Mouse (Mus musculus) cerebellum, adult 11 months (tissue): ENCODE results near the gene Dlg5.

ENCODE experiments used
- DNase-seq: peaks from one replicate; pipeline ENCODE4 v3.0.0; 2022

The Dlg5 gene

DNA sequence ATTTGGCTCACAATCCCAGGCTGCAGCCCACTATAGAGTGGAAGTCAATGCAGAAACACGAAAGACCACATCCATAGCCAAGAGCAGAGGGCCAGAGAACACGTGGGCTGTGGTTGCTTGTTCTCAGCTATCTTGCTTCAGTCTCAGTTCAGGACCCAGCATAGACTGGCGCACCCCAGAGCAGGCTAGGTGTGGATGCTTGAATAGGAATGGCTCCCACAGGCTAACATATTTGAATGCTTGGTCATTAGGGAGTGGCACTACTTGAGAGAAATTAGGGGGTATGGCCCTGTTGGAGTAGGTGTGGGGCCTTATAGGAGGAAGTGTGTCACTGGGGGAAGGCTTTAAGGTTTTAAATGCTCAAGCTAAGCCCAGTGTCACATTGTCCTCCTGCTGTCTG is 62.8 kb downstream of the Dlg5 start:
- DNase-seq = no peak

GRCm38 (mm10) chr14:24181811-24182506 is 63.8 kb downstream of the Dlg5 start:
- peak; percentile 60 for DNase-seq

DNA sequence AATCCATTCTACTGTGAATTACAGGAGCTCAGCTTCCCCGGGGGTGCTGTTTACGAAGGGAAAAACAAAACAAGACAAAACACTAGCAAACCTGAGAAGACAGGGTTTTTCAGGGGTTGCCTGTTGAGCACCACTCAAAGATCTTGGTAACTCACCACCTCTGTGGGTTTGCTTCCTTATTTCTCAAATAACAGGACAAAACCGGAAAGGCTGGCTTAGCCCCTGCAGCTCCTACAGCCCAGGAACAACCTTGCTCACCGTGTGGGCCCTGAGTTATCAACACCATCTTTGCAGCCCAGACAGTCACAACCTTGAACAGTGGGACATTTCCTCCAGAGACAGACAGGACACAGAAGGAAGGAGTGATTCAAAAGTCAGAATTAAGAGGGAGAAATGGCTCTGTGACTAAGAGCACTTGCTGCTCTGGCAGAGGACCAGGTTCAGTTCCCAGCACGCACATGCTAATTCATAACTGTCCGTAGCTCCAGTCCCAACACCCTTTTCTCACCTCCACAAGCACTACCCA is 66.2 kb downstream of the Dlg5 start:
- no peak for DNase-seq

DNA sequence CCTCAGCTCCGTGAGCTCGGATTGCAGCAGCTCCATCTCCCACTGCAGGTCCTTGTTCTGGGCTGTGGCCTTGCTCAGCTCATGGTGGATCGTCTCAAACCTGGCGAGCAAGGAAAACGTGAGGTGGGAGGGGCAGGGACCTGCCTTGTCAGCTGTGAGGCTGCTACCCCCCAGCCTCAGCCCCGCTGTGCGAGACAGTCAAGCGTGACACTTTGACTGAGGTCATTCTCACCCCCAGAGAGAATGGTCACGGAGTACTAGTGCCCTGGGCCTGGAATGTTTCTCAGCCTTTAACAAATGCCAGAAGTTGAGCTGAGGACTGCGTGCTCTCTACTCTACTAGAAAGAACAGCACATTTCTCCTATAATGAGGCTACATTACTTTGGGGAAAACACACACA is 69.1 kb downstream of the Dlg5 start:
- DNase-seq = no peak

- no peak for DNase-seq
Measured at GRCm38 (mm10) chr14:24173326-24173725, 72.4 kb downstream of the Dlg5 start.

- DNase-seq = no peak
Measured at GRCm38 (mm10) chr14:24171639-24172311, 73.9 kb downstream of the Dlg5 start.

GRCm38 (mm10) chr14:24166046-24166445 is 79.7 kb downstream of the Dlg5 start:
- no peak for DNase-seq

DNA sequence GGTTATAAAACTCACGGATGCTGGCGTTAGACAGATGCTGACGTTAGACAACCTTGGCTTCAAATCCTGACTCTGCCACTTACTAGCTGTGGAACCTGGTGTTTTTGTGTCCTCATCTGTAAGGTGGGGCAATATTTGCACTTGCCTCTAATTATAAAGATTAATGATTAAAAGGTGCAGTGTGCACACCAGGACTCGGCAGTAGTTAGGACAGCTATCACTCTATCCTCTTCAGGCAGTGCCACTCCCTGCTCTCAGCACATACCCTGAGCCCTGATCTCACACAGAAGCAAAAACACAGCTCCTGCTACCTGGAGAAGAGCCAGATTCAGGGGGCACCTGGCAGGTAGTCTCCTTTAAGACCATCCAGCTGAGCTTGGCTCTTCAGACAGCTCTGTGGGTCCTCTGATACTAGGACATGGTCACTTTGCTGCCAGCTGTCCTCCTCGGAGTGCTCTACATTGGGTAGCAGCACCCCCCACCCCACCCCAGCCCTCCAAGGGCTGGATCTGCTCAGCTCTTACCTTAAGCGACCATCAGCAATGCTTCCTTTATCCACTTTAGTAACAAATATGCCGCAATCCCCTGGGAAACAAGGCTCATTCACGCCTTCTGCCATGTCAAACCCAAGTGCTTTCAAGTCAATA is 80.9 kb downstream of the Dlg5 start:
- no peak for DNase-seq

- DNase-seq = no peak
Measured at GRCm38 (mm10) chr14:24162856-24163255, 82.9 kb downstream of the Dlg5 start.

DNA sequence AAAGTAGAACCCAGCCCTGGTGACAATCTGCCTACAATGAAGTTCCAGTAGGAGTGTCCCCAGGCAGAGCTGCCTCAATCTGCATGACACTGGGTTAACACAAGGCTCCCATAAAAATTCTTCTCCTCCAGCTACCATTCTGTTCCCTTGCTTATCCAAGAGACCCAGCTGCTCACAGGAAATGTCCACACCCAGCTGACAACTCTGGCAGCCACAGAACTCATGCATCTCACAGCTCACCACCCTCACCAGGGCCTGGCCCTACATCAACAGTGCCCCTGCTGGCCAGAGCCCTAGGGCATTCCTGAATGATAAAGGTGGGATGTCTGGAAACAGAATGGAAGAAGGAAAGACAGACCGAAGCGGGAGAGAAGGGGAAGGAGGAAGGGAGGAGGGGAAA is 96.8 kb downstream of the Dlg5 start:
- no peak for DNase-seq

GRCm38 (mm10) chr14:24144821-24145220 is 100.9 kb downstream of the Dlg5 start:
- DNase-seq = no peak

DNA sequence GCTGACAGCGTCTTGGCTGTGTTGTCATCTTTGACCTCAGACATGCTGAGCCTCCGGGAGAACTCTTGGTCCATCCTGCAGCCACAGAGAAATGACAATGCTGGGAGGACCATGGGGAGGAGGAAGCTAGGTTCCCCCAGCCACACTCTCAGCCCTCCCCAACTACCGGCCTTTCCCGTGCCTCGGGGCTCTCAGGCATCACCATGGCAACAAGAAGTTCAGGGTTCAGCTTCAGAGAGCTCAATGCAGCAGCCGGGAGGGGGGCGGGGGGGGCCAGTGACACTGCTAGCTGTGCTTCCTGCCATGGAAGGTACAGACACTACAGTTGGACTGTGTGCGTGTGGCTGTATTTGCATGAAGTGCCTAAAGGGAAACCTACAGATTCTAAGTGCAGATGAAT is 101.3 kb downstream of the Dlg5 start:
- no peak for DNase-seq

- no peak for DNase-seq
Measured at GRCm38 (mm10) chr14:24142926-24143430, 102.7 kb downstream of the Dlg5 start.

- DNase-seq = no peak
Measured at GRCm38 (mm10) chr14:24141727-24142126, 104.0 kb downstream of the Dlg5 start.

GRCm38 (mm10) chr14:24140297-24140812 is 105.4 kb downstream of the Dlg5 start:
- DNase-seq = no peak

DNA sequence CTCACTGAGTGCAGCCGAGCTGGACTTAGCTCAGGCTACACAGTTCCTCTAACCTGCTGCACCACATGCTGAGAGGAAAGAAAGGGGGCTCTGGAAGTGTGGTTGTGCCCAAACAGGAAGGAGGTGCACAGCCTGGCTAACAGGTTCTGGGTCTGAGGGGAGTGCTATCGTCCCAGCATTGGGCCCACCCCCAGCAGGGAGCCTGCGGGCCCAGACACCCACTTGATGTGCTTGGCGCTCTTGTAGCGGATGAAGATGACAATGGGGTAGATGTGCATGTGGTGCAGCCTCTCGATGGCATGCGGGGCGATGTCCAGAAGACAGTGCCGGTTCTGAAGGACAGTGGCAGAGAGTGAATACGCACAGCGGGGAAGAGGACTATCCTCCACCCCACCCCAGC is 108.8 kb downstream of the Dlg5 start:
- DNase-seq = no peak

DNA sequence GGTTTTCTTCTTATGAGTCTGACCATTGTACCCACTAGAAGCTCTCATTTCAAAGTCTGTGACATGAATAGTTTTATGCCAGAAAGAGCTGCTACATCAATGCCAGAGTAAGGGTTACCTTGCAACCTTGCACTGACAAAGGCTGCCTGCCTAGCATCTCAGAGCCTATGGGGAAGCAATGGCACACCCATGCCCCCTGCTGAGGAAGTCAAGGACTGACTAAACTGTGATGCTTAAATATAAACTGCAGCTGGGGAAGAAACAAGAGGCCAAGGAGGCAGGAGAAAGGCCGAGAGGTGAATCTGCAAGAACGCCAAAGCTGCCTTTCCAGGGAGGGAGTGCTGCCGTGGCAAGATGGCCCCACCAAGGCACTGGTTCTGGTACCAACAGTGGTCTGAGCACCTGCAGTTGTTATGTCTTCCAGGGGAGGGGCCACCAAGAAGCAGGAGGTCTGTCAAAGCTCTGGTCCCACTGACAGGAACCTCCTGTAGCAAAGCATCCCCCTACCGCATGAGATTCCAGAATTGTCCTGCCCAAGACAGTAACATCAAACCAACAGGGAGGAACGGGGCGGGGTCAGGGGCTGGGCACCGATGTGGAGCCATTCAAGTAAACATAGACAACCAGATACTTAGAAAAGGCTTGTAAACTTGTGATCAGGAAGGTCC is 111.0 kb downstream of the Dlg5 start:
- no peak for DNase-seq

- DNase-seq = no peak
Measured at GRCm38 (mm10) chr14:24133801-24134200, 111.9 kb downstream of the Dlg5 start.

- no peak for DNase-seq
Measured at GRCm38 (mm10) chr14:24132092-24132491, 113.6 kb downstream of the Dlg5 start.

DNA sequence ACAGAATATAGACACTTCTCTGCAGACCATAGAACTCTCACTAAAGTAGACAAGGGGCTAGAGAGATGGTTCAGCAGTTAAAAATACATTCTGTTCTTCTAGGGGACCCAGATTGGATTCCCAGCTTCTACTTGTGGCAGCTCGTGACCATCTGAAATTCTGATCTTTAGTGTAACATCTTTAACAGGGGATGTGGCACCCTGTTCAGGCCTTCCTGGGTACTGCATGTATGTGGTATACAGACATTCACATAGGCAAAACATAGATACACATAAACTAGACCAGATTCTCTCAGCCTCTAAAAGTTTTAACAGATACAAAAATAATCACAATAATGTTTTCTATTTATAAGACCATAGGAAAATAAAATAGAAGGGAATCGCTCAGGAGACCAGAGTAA is 120.7 kb downstream of the Dlg5 start:
- no peak for DNase-seq

GRCm38 (mm10) chr14:24124171-24124570 is 121.5 kb downstream of the Dlg5 start:
- DNase-seq = no peak

DNA sequence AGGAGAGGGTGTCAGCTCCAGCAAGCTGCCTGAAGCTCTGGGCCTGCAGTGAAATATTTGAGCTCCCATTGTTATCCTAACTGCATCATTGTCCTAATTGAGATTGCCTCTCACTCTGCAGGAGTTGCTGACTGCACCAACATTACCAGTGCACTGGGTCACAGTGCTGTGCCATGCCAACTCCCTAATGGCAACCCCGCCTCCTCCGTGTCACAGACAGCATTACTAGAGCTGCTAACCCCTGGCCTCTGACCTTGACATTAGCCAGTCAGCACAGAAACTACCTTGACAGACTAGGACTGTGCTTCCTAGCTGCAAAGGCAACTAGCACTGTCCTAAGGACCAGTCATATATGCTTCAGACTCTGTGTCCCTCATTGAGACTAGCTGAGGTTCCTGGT is 139.0 kb downstream of the Dlg5 start:
- no peak for DNase-seq

- DNase-seq = no peak
Measured at GRCm38 (mm10) chr14:24098828-24099227, 146.9 kb downstream of the Dlg5 start.
